Mouse (Mus musculus): ENCODE data around the gene Yod1.

DNA sequence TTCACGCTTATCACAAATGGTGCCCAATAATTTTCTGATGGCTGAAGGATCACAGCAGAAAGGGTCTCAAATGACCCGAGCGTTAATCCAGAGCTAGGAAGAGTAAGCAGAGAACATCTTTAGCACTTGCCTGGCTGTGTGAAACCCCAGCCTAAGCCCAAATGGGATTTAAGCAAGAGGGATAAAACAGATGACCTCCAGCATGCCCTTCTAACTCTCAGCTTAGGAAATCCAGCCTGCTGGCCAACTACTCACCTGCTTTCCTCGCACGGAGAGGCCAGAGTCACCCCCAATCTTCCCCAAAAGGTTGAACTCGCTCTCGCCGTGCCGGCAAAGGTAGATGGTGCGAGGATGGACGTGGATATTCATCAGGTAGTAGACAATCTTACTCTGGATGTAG lies 15.2 kb upstream of the Yod1 start:
- TF ChIP-seq POLR2A (IDR thresholded peaks at IDR 0.05; ENCODE audit: control insufficient read depth, extremely low read depth, insufficient read depth, low read length, poor library complexity) (no peak), CTCF (IDR thresholded peaks at IDR 0.05; ENCODE audit: borderline replicate concordance, control insufficient read depth, extremely low read depth, insufficient read depth, low read length, poor library complexity) (no peak)

All from thymus, adult 2 months (tissue).